Mouse (Mus musculus) c-Kit-positive CD71-positive TER-119-positive erythroid progenitor cells, embryonic 14.5 days (primary cell): Measurements from ENCODE around the gene Ly6c2.
"Not testable (repeated sequence)": the region's sequence is repeated elsewhere in the genome, so short reads cannot be mapped to it uniquely, and the experiment has no call there.

Source experiments
- DNase-seq: peaks from one replicate; pipeline ENCODE4 v3.0.0-alpha.2; 2013; ENCODE audit warnings: low spot score

Ly6c2 gene

DNA sequence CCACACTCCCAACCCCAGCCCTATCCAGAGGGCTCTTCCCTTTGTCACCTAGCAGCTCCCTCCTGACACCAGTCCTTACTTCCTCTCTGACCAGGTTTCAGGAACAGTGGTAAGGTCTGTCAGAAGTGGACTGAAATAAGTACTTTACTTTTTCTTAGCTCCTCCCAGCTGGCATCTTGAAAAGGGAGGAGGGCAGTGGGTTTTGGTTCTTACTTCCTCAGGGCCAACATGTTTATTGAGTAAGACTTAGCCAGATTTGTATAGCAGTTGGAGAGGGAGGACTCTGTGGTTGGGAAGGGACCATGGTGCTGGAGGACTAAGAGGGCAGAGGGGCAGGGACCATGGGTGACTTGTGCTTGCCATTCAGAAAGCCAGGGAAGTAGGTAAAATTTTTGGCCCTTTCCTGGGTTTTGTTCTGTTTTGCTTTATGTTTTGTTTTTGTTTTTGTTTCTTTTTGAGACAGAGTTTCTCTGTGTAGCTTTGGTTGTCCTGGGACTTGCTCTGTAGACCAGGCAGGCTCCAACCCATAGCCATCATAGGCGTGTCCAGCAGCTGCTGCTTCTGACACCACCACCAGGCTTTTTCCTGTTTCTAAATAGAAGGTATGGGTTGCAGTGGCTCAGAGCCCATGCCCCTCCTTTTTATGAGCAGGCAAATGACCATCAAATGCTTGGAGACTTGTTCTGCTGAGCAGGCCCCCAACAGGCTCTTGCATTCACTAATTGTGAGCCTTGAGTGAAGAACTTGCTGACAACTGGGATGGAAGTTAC is at the start of gene Ly6c2:
Ly6c2 (minus strand) TSS at position 110 of the 770 bp plus-strand sequence.
- DNase-seq, result not testable (repeated sequence)

DNA sequence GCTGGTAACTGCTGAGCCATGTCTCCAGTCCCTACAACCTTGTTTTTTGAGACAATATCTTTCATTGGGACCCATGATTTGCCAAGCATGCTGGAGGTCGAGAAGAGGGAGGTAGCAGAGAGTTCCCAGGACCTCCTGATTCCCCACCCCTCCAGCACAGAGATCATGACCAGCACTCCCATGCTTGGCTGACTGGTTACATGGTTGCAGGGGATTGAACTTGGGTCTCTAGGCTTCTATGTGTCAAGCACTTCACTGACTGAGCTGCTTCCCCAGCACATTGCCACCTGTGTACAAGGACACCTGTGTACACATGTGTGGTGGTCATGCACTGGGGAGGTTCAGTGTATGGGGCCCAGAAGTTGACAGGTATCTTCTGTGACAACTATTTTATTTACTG is 45.9 kb upstream of the Ly6c2 start:
- no peak for DNase-seq

DNA sequence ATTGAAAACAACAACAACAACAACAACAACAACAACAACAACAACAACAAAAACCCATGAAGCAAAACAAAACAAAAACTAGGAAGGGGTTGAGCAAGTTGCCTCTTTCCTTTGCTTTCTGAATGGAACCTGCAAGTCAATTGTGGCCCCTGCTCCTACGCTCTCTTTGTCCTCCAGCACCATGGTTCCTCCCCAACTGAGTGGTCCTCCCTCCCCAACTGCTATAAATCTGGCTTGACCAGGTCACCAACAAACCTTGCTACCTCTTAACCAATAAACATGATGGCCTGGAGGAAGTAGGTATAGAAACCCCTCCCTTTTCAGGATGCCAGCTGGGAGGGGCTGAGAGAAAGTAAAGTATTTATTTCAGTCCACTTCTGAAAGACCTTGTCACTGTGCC is 43.2 kb upstream of the Ly6c2 start, which contains the start of gene Ly6g:
Ly6g (plus strand) TSS at position 301 of the 400 bp plus-strand sequence.
- no peak for DNase-seq

DNA sequence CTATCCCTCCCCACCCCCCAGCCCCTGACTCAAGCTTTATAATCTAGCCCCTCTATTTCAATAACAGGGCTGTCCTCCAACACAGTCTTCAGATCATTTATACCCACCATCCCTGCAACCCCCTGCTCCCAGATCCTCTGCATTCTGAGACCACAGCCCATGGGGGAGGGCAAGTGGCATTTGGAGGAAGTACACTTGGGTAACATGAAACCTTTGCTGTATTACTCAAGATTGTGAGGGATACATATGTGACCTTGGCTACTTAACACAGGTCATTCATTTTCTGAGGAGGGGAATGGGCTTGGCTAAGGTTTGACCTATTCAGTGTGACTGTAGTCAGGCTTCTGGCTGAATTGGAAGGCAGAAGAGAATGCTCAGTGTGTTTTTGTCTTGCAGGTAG is 41.3 kb upstream of the Ly6c2 start:
- no peak for DNase-seq

DNA sequence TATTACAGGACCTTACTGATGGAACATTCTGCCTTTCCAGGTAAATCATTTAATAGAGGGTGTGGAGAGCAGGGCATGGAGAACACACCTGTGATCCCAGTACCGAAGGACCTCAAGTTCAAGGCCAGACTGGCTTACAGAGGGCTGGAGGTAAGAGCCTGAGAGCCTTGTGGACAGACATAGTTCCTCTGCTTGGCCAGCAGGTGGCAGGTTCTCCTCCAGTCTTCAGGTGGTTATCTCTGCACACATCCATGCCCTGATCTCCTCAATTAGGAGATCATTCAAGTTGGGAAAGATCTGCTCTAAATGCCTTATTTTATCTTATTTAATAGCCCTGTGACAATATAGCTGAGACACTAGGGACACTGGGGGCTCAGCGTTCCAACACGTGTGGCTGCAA is 32.0 kb upstream of the Ly6c2 start:
- DNase-seq, result no peak

DNA sequence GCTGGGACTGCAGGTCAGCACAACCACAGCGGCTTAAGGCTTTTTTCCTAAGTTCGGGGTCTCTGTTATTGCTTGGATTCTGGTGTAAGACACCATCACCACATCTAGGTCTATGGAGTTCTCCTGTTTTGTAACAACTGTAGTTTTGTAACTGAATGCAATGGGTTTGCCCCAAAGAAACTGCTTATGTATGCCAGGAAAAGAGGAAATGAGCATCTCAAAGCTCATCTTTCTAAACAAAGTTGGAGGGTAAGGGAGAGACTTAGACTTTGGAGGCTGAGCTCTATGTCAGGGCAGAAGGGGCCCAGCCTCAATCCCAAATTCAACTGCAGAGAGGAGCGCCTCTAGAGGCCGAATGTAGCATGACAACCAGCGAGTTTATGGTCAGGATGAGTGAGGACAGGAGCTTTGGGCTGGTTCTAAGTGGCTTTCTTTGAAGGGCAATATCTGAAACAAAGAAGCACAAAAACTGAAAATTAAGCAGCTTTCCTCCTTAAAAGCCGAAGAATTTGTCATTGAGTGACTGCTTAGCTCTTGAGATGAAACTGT is 30.1 kb upstream of the Ly6c2 start:
- DNase-seq, result peak; percentile 5

DNA sequence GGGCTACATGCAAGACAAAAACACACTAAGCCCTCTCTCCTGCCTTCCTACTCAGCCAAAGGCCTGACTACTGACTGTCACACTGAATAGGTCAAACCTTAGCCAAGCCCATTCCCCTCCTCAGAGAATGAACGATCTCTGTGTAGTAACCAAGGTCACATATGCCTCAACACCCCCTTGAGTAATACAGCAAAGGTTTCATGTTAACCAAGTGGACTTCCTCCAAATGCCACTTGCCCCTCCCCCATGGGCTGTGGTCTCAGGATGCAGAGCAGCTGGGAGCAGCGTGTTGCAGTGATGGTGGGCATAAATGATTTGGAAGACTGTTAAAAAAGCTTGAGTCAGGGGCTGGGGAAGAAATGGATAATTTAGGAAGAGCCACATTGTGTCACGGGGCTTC is 26.0 kb upstream of the Ly6c2 start:
- not testable (repeated sequence) for DNase-seq

DNA sequence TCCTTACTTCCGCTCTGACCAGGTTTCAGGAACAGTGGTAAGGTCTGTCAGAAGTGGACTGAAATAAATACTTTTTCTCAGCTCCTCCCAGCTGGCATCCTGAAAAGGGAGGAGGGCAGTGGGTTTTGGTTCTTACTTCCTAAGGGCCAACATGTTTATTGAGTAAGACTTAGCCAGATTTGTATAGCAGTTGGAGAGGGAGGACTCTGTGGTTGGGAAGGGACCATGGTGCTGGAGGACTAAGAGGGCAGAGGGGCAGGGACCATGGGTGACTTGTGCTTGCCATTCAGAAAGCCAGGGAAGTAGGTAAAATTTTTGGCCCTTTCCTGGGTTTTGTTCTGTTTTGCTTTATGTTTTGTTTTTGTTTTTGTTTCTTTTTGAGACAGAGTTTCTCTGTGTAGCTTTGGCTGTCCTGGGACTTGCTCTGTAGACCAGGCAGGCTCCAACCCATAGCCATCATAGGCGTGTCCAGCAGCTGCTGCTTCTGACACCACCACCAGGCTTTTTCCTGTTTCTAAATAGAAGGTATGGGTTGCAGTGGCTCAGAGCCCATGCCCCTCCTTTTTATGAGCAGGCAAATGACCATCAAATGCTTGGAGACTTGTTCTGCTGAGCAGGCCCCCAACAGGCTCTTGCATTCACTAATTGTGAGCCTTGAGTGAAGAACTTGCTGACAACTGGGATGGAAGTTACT is 23.5 kb upstream of the Ly6c2 start:
- not testable (repeated sequence) for DNase-seq

DNA sequence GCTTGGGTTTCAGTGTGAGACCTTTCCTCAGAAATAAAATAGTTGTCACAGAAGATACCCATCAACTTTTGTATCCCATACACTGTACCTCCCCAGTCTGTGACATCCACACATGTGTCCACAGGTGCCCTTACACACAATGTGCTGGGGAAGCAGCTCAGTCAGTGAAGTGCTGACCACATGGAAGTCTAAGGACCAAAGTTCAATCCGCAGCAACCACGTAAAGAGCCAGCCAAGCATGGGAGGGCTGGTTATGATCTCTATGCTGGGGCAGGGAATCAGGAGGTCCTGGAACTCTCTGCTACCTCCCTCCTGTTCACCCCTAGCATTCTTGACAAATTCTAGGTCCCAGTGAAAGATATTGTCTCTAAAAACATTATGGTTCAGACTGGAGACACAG is 20.6 kb upstream of the Ly6c2 start:
- DNase-seq, result not testable (repeated sequence)

DNA sequence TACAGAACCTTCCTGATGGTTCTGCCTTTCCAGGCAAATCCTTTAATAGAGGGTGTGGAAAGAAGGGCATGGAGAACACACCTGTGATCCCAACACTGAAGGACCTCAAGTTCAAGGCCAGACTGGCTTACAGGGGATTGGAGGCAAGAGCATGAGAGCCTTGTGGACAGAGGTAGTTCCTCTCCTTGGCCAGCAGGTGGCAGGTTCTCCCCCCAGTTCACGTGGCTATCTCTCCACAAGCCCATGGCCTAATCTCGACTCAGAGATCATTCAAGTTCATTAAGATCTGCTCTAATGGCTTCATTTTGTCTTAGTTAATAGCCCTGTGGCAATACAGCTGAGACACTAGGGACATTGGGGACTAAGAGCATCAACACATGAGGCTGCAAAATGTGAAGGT is 8.3 kb upstream of the Ly6c2 start:
- DNase-seq, result peak; percentile 13

DNA sequence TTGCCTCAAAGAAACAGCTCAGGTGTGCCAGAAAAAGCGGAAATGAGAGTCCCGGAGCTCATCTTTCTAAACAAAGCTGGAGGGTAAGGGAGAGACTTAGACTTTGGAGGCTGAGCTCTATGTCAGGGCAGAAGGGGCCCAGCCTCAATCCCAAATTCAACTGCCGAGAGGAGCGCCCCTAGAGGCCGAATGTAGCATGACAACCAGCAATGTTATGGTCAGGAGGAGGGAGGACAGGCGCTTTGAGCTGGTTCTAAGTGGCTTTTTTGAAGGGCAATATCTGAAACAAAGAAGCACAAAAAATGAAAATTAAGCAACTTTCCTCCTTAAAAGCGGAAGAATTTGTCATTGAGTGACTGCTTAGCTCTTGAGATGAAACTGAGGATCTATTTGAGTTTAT is 7.0 kb upstream of the Ly6c2 start:
- DNase-seq, result peak; percentile 12

DNA sequence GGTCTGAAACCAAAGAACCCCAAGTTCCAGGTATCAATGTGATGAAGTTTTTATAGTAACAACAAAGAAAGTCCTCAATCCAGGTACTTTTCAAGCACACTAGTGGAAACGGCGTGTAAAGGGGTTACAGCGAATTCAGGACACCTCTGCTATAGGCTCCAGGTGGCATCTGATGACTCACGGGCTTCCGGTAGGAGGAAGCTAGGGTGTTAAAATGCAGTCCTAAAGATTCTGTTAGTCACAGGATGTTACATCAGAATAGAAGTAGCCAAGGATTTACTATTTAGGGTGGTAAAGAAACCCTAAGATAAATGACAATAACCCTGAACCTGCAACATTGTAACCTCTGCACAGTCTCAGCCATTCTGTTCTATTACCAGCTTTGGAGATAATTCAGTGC is 5.7 kb upstream of the Ly6c2 start:
- not testable (repeated sequence) for DNase-seq

DNA sequence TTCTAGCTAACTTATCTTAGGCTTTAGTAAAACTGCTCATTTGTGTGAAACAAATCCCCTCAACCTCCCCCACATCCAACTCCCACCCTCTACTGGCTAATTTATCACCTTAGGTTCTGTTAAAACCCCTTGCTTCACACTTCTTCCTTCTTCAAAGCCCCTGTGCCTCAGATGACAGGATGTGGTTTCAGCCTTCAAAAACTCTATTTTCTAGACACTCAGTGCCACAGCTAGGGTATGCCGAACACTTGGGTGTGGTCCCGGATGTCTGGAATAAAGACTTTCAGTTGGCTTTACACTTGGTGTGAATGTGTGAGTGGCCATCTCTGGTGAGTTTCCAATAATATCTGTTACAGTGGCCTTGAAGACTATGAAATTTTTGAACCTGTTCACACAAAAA is 4.8 kb upstream of the Ly6c2 start:
- no peak for DNase-seq

DNA sequence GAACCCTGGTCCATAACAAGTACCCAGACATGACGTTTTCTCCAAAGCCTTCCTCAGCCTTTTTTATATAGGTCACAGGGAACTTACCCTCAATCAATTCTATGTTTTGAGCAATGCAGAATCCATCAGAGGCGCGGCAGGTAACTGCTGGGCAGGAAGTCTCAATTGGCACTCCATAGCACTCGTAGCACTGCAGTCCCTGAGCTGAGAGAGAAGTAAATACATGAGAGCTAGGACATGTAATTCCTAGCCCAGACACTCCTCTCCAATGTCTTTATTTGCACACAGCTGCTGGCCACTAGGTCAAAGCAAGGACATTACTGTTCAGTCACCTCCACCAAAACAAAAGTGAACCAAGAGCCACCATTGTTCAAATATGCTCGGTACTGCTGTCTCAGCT is 1.3 kb downstream of the Ly6c2 start:
- not testable (repeated sequence) for DNase-seq

DNA sequence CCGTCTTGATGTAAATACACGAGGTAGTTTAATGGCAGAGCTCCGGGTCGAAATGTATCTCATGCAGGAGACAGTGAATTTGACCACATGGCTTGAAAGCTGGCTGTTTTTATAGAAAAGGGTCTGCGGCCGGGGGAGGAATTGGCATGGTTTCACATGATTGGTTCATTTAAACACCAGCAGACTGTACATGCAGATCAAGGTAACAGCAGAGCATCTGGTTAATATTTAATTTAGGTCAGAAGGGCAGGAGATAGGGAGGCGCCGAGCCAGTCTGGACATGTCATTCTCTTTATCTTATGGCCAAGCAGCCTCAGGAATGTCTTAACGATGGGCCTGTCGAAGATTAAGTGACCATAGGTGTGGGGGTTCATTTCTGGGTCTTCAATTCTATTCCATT is 12.5 kb downstream of the Ly6c2 start:
- no peak for DNase-seq

DNA sequence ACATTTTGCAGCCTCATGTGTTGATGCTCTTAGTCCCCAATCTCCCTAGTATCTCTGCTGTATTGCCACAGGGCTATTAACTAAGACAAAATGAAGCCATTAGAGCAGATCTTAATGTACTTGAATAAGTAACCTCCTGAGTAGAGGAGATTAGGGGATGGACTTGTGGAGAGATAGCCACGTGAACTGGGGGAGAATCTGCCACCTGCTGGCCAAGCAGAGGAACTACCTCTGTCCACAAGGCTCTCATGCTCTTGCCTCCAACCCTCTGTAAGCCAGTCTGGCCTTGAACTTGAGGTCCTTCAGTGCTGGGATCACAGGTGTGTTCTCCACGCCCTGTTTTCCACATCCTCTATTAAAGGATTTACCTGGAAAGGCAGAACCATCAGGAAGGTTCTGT is 23.7 kb downstream of the Ly6c2 start:
- DNase-seq, result not testable (repeated sequence)

DNA sequence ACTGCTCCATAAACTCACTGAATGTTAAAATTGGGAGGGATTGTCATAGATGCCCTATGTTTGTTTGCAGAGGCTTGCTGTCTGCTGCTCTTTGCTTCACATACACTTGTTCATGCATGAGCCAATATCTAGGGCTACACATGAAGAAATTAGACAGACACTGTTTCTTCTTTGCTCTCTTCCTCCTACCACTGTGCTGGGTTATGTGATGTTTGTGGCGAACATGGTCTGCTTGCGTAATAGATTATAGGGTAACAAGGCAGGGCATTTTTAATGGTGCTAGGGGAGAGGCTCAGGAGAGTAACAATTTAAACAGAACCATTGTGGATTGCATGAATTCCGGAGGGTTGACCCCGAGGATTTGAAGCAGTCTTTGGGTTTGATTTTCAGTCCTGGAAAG is 41.8 kb downstream of the Ly6c2 start:
- DNase-seq, result no peak

DNA sequence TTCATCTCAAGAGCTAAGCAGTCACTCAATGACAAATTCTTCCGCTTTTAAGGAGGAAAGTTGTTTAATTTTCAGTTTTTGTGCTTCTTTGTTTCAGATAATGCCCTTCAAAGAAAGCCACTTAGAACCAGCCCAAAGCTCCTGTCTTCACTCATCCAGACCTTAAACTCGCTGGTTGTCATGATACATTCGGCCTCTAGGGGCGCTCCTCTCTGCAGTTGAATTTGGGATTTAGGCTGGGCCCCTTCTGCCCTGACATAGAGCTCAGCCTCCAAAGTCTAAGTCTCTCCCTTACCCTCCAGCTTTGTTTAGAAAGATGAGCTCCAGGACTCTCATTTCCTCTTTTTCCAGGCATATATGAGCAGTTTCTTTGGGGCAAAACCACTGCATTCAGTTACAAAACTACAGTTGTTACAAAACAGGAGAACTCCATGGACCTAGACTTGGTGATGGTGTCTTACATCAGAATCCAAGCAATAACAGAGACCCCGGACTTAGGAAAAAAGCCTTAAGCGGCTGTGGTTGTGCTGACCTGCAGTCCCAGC is 49.7 kb downstream of the Ly6c2 start:
- DNase-seq, result peak; percentile 37

DNA sequence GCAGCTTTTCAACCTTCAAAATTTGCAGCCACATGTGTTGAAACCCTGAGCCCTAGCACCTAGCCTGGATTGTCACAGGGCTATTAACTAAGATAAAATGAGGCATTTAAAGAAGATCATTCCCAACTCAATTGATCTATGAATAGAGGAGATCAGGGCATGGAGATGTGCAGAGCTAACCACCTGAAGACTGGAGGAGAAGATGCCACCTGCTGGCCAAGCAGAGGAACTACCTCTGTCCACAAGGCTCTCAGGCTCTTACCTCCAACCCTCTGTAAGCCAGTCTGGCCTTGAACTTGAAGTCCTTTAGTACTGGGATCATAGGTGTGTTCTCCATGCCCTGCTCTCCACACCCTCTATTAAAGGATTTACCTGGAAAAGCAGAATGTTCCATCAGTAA is 51.3 kb downstream of the Ly6c2 start:
- DNase-seq, result peak; percentile 11
